Mouse (Mus musculus) myocyte (in vitro differentiated cells): ENCODE results near the gene Fchsd2.

Experiments
- CEBPB ChIP-seq: IDR thresholded peaks from 2 replicates; pipeline ENCODE4 v1.6.1; 2011; ENCODE audit warnings: mild to moderate bottlenecking, moderate library complexity; ENCODE audit not compliant: poor library complexity, insufficient read depth, severe bottlenecking
- E2F4 ChIP-seq: IDR thresholded peaks from one replicate; pipeline ENCODE4 v1.6.1; 2011; ENCODE audit warnings: mild to moderate bottlenecking, control low read depth, moderate library complexity; ENCODE audit not compliant: insufficient read depth
- MAX ChIP-seq: IDR thresholded peaks from one replicate; pipeline ENCODE4 v1.6.1; 2011; ENCODE audit warnings: low read depth, mild to moderate bottlenecking, control low read depth
- MYOD1 ChIP-seq, 3 experiments: IDR thresholded peaks; one replicate each; pipeline ENCODE4 v1.6.1; 2011; ENCODE audit warnings: control low read depth in 2 of 3, low read depth in 2 of 3, mild to moderate bottlenecking in 2 of 3, moderate library complexity in 1 of 3; ENCODE audit not compliant: insufficient read length in 2 of 3, control insufficient read depth in 1 of 3
- MYOG ChIP-seq, 3 experiments: IDR thresholded peaks; one replicate each; pipeline ENCODE4 v1.6.1; 2011; ENCODE audit warnings: control low read depth in 2 of 3, low read depth in 2 of 3, mild to moderate bottlenecking in 2 of 3; ENCODE audit not compliant: insufficient read length in 2 of 3, control insufficient read depth in 1 of 3, insufficient read depth in 1 of 3
- POLR2A ChIP-seq: IDR thresholded peaks from one replicate; pipeline ENCODE4 v1.6.1; 2011; ENCODE audit warnings: low read depth, mild to moderate bottlenecking, control low read depth, moderate library complexity; ENCODE audit not compliant: insufficient read length
- POLR2AphosphoS2 ChIP-seq: IDR thresholded peaks from one replicate; pipeline ENCODE4 v1.6.1; 2011; ENCODE audit warnings: low read depth, control low read depth; ENCODE audit not compliant: insufficient read length
- REST ChIP-seq: IDR thresholded peaks from one replicate; pipeline ENCODE4 v1.6.1; 2011; ENCODE audit warnings: mild to moderate bottlenecking, control low read depth, moderate library complexity; ENCODE audit not compliant: insufficient read depth, insufficient read length
- SRF ChIP-seq: IDR thresholded peaks from one replicate; pipeline ENCODE4 v1.6.1; 2011; ENCODE audit warnings: low read depth; ENCODE audit not compliant: control insufficient read depth, insufficient read length
- TCF12 ChIP-seq: IDR thresholded peaks from one replicate; pipeline ENCODE4 v1.6.1; 2011; ENCODE audit warnings: mild to moderate bottlenecking, control low read depth; ENCODE audit not compliant: poor library complexity, insufficient read depth, severe bottlenecking
- TCF3 ChIP-seq: IDR thresholded peaks from one replicate; pipeline ENCODE4 v1.6.1; 2011; ENCODE audit warnings: low read depth, control low read depth; ENCODE audit not compliant: insufficient read length
- USF1 ChIP-seq: IDR thresholded peaks from one replicate; pipeline ENCODE4 v1.6.1; 2011; ENCODE audit warnings: low read depth, mild to moderate bottlenecking, control low read depth, moderate library complexity

- TF ChIP-seq REST (no peak), TCF12 (no peak), POLR2A (no peak), MAX (no peak), POLR2AphosphoS2 (no peak), USF1 (no peak), E2F4 (no peak), MYOG (IDR thresholded peaks at IDR 0.05; ENCODE audit: control insufficient read depth in 1 of 3, insufficient read depth in 1 of 3, insufficient read length in 2 of 3, low read depth in 2 of 3) (no peak), MYOD1 (IDR thresholded peaks at IDR 0.05; ENCODE audit: control insufficient read depth in 1 of 3, insufficient read length in 2 of 3, low read depth in 2 of 3) (no peak), TCF3 (no peak), SRF (no peak), CEBPB (no peak)
Measured at GRCm38 (mm10) chr7:101327786-101328185, 235.1 kb downstream of the Fchsd2 start.
